Mouse (Mus musculus) forebrain, embryonic 11.5 days (tissue): ENCODE data around the gene Il20rb. TPM values are rescaled to one million over a fixed set of nuclear protein-coding genes. Genes with fewer than 3 reads are reported as not detected.

ENCODE experiments used
- ATAC-seq: fragments of 200-750 bp; cut with Nextera tagmentation; replicated peaks from 2 replicates; pipeline ENCODE4 v1.8.0; 2017; ENCODE audit warnings: moderate TSS enrichment; ENCODE audit not compliant: low FRiP score
- DNase-seq: peaks from one replicate; pipeline ENCODE4 v3.0.0-alpha.2; 2017; ENCODE audit warnings: low spot score
- H3K27ac ChIP-seq: fragments of 300-500 bp; sonication (generic); 2 replicates; pipeline ENCODE4 v1.5.1; 2014; ENCODE audit warnings: low read depth, low read length
- H3K27me3 ChIP-seq: fragments of 300-500 bp; sonication (generic); 2 replicates; pipeline ENCODE4 v1.6.1; 2014; ENCODE audit warnings: mild to moderate bottlenecking, low read length, mixed read lengths; ENCODE audit not compliant: control insufficient read depth, insufficient read depth
- H3K36me3 ChIP-seq: fragments of 300-500 bp; sonication (generic); 2 replicates; pipeline ENCODE4 v1.6.1; 2014; ENCODE audit warnings: mild to moderate bottlenecking, low read length, moderate library complexity, mixed read lengths; ENCODE audit not compliant: control insufficient read depth, insufficient read depth
- H3K4me1 ChIP-seq: fragments of 300-500 bp; sonication (generic); replicated peaks from 2 replicates; pipeline ENCODE4 v1.6.1; 2014; ENCODE audit warnings: low read length, mixed read lengths; ENCODE audit not compliant: control insufficient read depth, insufficient read depth
- H3K4me2 ChIP-seq: fragments of 300-500 bp; sonication (generic); 2 replicates; pipeline ENCODE4 v1.6.1; 2014; ENCODE audit warnings: low read depth, mild to moderate bottlenecking, low read length, moderate library complexity, mixed read lengths; ENCODE audit not compliant: severe bottlenecking
- H3K4me3 ChIP-seq: fragments of 300-500 bp; sonication (generic); 2 replicates; pipeline ENCODE4 v1.5.1; 2014; ENCODE audit warnings: low read depth, low read length
- H3K9ac ChIP-seq: fragments of 300-500 bp; sonication (generic); 2 replicates; pipeline ENCODE4 v1.6.1; 2014; ENCODE audit warnings: low read length
- H3K9me3 ChIP-seq: fragments of 300-500 bp; sonication (generic); 2 replicates; pipeline ENCODE4 v1.6.1; 2016; ENCODE audit warnings: low read length, mixed read lengths; ENCODE audit not compliant: control insufficient read depth
- WGBS: fragments of 180-500 bp; shearing (Covaris S2); extraction: QIAGEN DNeasy Blood & Tissue Kit; methylation state at CpG from one replicate; pipeline ENCODE4 v1.1.7; 2014; 5-methylcytosine and 5-hydroxymethylcytosine counted together
- polyA plus RNA-seq: library from polyadenylated mRNA; unstranded; fragments of >200 nt; fragmentation: Nextera tagmentation; extraction: Ambion mirVana; gene quantifications from 2 replicates; pipeline ENCODE4 v1.2.1, GENCODE M21; 2014

The Il20rb gene
- polyA plus RNA-seq, result 1.0 and 1.3 TPM in 2 replicates

DNA sequence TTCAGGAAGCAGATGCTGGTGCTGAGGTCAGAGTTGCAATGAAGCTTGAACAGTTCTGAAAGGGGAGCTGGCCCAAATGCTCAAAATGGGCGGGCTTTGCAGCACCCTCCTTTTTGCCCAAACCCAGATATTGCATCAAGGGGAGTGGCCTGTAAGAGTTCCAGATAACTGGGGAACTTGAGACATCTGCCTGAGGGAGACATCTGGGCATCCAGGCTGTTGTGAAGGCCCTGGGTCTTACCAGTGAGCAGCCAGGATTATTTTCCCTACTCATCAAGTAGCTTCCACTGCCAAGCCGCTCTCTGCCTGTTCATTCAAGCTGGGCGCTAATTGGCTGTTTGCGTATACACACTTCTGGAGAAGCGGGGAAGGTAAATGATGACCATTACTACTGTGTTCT lies at the start of gene Il20rb:
TSS of gene Il20rb (minus strand) at position 358 of the 400 bp plus-strand sequence.
- H3K9ac ChIP-seq, result no peak within 1 kb of the TSS
- H3K4me3 ChIP-seq, result no peak within 1 kb of the TSS
- H3K36me3 ChIP-seq, result no peaks in the 10 kb centered on the region
- H3K4me2 ChIP-seq, result no peak within 1 kb of the TSS
- H3K27ac ChIP-seq, result no peak within 1 kb of the TSS
- 84% methylated on average over 5 of the region's 5 CpGs for WGBS
- H3K9me3 ChIP-seq, result no peaks in the 10 kb centered on the region
- ATAC-seq, result no peak
- H3K4me1 ChIP-seq, result no peaks in the 10 kb centered on the region
- no peaks in the 10 kb centered on the region for H3K27me3 ChIP-seq
- no peak for DNase-seq

- no peaks in the 10 kb centered on the region for H3K9me3 ChIP-seq
- no peak for ATAC-seq
These were observed 49.2 kb upstream of the Il20rb start for GRCm38 (mm10) chr9:100535618-100536262.

DNA sequence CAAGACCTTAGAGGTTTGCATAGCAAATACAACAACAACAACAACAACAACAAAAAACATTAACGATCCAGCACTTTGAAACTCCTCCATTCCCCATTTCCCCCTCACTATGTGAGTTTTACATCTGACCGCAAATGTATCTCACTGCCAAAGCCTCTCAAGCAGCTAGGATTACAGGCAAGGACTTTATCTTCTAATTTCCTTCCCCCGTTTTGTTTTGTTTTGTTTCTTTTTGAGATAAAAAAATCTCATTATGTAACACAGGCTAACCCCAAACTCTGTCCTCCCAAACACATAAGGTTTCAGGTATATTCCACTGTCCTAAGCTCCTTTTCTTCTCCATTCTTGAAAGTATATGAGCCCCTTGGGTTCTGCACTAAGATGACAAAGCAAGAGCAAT lies 48.1 kb upstream of the Il20rb start:
- H3K27me3 ChIP-seq, result no peaks in the 10 kb centered on the region
- WGBS, result 90% methylated on average over 3 of the region's 3 CpGs
- no peaks in the 10 kb centered on the region for H3K4me1 ChIP-seq
- H3K9ac ChIP-seq, result no peak overlapping the region
- no peak overlapping the region for H3K4me2 ChIP-seq
- H3K9me3 ChIP-seq, result no peaks in the 10 kb centered on the region
- no peaks in the 10 kb centered on the region for H3K36me3 ChIP-seq
- no peak for ATAC-seq
- H3K27ac ChIP-seq, result no peak overlapping the region
- no peak overlapping the region for H3K4me3 ChIP-seq
- DNase-seq, result no peak

More at GRCm38 (mm10) chr9:100535618-100536262, 49.2 kb upstream of the Il20rb start:
- Histone ChIP-seq H3K36me3 (no peaks in the 10 kb centered on the region), H3K4me1 (no peaks in the 10 kb centered on the region), H3K27ac (no peak overlapping the region), H3K4me3 (no peak overlapping the region), H3K9ac (no peak overlapping the region), H3K4me2 (no peak overlapping the region), H3K27me3 (no peaks in the 10 kb centered on the region)
- no peak for DNase-seq
- 95% methylated on average over 2 of the region's 2 CpGs for WGBS

DNA sequence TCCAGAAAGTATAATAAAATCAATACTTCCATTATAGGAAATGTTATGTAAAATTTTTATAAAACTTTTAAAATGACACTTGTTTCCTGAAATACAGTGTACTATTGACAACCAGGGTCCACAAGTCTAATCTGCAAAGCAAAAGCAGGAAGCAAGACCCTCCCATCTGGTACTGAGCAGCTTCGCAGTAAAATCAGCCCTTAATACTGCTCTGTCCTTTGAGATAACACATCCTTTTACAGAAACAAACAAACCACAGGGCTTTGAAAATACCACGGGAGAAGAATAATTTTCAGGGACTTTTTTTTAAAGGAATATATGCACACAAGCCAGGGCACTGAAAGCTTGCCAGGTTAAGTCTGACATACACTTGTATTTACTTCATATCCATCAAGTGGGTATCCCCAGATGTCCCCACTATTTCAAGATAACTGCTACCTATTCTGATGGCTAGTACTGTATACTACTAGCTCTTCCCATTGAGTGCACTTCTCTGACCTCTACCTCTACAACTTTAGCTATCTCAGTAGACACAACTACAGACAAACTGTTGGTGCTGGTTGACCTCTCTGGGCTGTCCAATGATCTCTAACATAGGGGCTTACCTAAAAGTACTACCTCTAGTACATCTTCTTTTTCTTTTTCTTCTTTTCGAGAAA lies 46.4 kb upstream of the Il20rb start:
- Histone ChIP-seq H3K9me3 (no peaks in the 10 kb centered on the region), H3K36me3 (no peaks in the 10 kb centered on the region), H3K4me3 (no peak overlapping the region), H3K27ac (no peak overlapping the region), H3K4me2 (no peak overlapping the region), H3K4me1 (no peaks in the 10 kb centered on the region), H3K9ac (no peak overlapping the region), H3K27me3 (no peaks in the 10 kb centered on the region)
- no peak for ATAC-seq
- DNase-seq, result no peak
- WGBS, result 88% methylated on average over 3 of the region's 3 CpGs

DNA sequence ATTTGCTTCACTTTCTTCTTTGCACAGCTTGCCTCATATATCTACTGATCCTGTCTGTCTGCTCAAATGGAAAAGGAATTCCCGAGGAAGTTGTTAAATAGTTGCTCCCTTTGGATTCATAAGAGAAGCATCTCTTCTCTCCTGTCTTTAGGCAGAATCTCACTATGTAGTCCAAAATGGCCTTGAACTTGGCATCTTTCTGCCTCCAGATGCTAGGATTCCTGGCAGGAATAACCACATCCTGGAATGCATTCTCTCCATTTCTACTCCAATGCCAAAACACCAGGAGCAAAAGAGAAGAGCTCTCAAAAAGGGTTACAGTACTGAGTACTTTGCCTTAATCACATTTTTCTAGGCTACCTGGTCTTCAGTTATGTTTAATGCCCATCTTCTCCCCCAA lies 44.7 kb upstream of the Il20rb start:
- Histone ChIP-seq H3K27ac (no peak overlapping the region), H3K27me3 (no peaks in the 10 kb centered on the region), H3K4me3 (no peak overlapping the region), H3K4me2 (no peak overlapping the region), H3K9ac (no peak overlapping the region), H3K9me3 (no peaks in the 10 kb centered on the region), H3K36me3 (no peaks in the 10 kb centered on the region), H3K4me1 (no peaks in the 10 kb centered on the region)
- ATAC-seq (no peak), DNase-seq (no peak)
- WGBS, result 92% methylated on average over 1 of the region's 1 CpGs

- H3K27me3 ChIP-seq, result no peaks in the 10 kb centered on the region
- DNase-seq (no peak), ATAC-seq (no peak)
- H3K4me1 ChIP-seq, result 0 out of 2 replicates have a peak, but pooled peaks cover under 1% of the 10 kb centered on the region
- WGBS, result 86% methylated on average over 2 of the region's 2 CpGs
- H3K4me2 ChIP-seq, result no peak overlapping the region
- no peaks in the 10 kb centered on the region for H3K36me3 ChIP-seq
- H3K9me3 ChIP-seq, result no peaks in the 10 kb centered on the region
- no peak overlapping the region for H3K9ac ChIP-seq
- no peak overlapping the region for H3K4me3 ChIP-seq
- H3K27ac ChIP-seq, result no peak overlapping the region
These were observed 38.6 kb upstream of the Il20rb start for GRCm38 (mm10) chr9:100525225-100525624.

DNA sequence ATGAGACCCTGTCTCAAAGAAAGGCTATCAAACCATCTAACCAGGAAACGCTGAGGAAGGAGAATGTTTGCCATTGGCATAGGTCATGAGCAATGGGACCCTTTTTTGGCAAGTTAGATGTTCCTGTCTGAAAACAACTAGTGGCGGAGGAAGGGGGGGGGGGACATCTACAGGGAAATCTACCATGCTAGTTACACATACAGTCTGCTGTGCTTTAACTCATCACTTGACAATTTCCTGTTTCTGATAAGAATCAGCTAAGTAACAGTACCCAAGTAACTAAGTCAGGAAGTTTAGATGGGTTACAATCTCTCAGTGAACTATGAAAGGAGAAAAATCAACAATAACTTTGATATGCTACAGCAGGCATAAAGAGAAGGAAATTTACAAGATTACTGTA lies 35.4 kb upstream of the Il20rb start:
- WGBS, result 79% methylated on average over 2 of the region's 2 CpGs
- no peak overlapping the region for H3K9ac ChIP-seq
- ATAC-seq (no peak), DNase-seq (no peak)
- no peak overlapping the region for H3K4me3 ChIP-seq
- H3K36me3 ChIP-seq, result no peaks in the 10 kb centered on the region
- no peak overlapping the region for H3K27ac ChIP-seq
- no peaks in the 10 kb centered on the region for H3K9me3 ChIP-seq
- H3K27me3 ChIP-seq, result no peaks in the 10 kb centered on the region
- no peak overlapping the region for H3K4me2 ChIP-seq
- H3K4me1 ChIP-seq, result 0 out of 2 replicates have a peak, but pooled peaks cover 1% of the 10 kb centered on the region

GRCm38 (mm10) chr9:100520586-100520985 lies 34.0 kb upstream of the Il20rb start:
- Histone ChIP-seq H3K9me3 (no peaks in the 10 kb centered on the region), H3K4me3 (no peak overlapping the region), H3K4me1 (0 out of 2 replicates have a peak, but pooled peaks cover 1% of the 10 kb centered on the region), H3K9ac (no peak overlapping the region), H3K27ac (no peak overlapping the region), H3K36me3 (no peaks in the 10 kb centered on the region), H3K4me2 (no peak overlapping the region), H3K27me3 (no peaks in the 10 kb centered on the region)
- DNase-seq, result peak; percentile 52
- 2% methylated on average over 2 of the region's 2 CpGs for WGBS
- ATAC-seq, result 0 out of 2 replicates have a peak, but pooled peaks have one; percentile 21
